Mouse (Mus musculus): ENCODE results near the gene Stk25. TPM values are rescaled to one million over a fixed set of nuclear protein-coding genes. Genes with fewer than 3 reads are reported as not detected.
A peak's percentile ranks its signal among the peaks of the same experiment; 100 is the strongest.

Gene Stk25
- polyA plus RNA-seq, 1 experiment from 2014 or later, result 133 TPM

GRCm38 (mm10) chr1:93635580-93636192, 22.8 kb downstream of the Stk25 start:
- H3K9me3 ChIP-seq (replicated peaks), result no peaks in the 10 kb centered on the region
- peaks cover 9% of the 10 kb centered on the region for H3K36me3 ChIP-seq
- peak overlapping the region; percentile 87 for H3K4me3 ChIP-seq
- peak overlapping the region; percentile 96 for H3K9ac ChIP-seq
- peak; percentile 97 for ATAC-seq (ENCODE audit: insufficient number of reproducible peaks, low FRiP score)
- no peaks in the 10 kb centered on the region for H3K27me3 ChIP-seq (replicated peaks)
- under 1% methylated on average over 44 of the region's 44 CpGs for WGBS
- peaks cover 27% of the 10 kb centered on the region for H3K4me1 ChIP-seq (replicated peaks)
- H3K4me2 ChIP-seq, result peak overlapping the region; percentile 91
- peak overlapping the region; percentile 87 for H3K27ac ChIP-seq (ENCODE audit: poor library complexity, severe bottlenecking)

GRCm38 (mm10) chr1:93635091-93635579, 23.3 kb downstream of the Stk25 start:
- 0% methylated on average over 58 of the region's 58 CpGs for WGBS
- no peaks in the 10 kb centered on the region for H3K9me3 ChIP-seq (replicated peaks)
- peak; percentile 60 for ATAC-seq (ENCODE audit: insufficient number of reproducible peaks, low FRiP score)
- H3K27ac ChIP-seq (ENCODE audit: poor library complexity, severe bottlenecking), result peak overlapping the region; percentile 87
- no peaks in the 10 kb centered on the region for H3K27me3 ChIP-seq (replicated peaks)
- peaks cover 30% of the 10 kb centered on the region for H3K4me1 ChIP-seq (replicated peaks)
- H3K9ac ChIP-seq, result peak overlapping the region; percentile 96
- H3K36me3 ChIP-seq, result peaks cover 14% of the 10 kb centered on the region
- peak overlapping the region; percentile 91 for H3K4me2 ChIP-seq
- peak overlapping the region; percentile 87 for H3K4me3 ChIP-seq

DNA sequence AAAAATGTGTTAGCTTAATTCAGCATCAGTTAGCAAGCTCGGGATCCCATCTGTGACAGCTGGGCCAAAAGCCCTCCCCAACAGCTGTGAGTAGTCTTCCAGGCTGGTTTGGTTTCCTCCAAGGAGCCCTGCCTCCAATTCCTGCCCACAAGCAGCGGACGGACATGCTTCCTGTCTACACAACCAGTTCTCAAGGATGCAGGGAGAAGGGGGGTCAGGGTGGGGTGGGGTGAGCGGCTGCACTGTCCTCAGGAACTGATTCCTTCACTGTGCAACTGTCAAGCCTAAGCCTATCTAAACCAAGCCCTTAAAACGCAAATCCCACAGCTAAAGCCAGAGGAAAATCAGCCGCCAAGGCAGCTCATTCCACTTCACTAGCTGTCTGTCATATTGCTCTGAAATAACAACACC, 24.0 kb downstream of the Stk25 start:
- ATAC-seq (ENCODE audit: insufficient number of reproducible peaks, low FRiP score), result peak; percentile 12; the same call in 1 of the 2 replicates
- Histone ChIP-seq H3K4me3 (peak overlapping the region; percentile 87), H3K36me3 (peaks cover 14% of the 10 kb centered on the region), H3K4me1 (replicated peaks) (peaks cover 30% of the 10 kb centered on the region), H3K9me3 (replicated peaks) (no peaks in the 10 kb centered on the region), H3K27ac (ENCODE audit: poor library complexity, severe bottlenecking) (peak overlapping the region; percentile 87), H3K27me3 (replicated peaks) (no peaks in the 10 kb centered on the region), H3K4me2 (peak overlapping the region; percentile 91), H3K9ac (peak overlapping the region; percentile 96)
- WGBS, result 2% methylated on average over 6 of the region's 6 CpGs

- Histone ChIP-seq H3K4me3 (no peak overlapping the region), H3K9me3 (replicated peaks) (no peaks in the 10 kb centered on the region), H3K9ac (no peak overlapping the region), H3K27me3 (replicated peaks) (no peaks in the 10 kb centered on the region), H3K27ac (ENCODE audit: poor library complexity, severe bottlenecking) (no peak overlapping the region), H3K36me3 (peaks cover 30% of the 10 kb centered on the region), H3K4me1 (replicated peaks) (peaks cover 30% of the 10 kb centered on the region), H3K4me2 (no peak overlapping the region)
- 73% methylated on average over 3 of the region's 3 CpGs for WGBS
- ATAC-seq (ENCODE audit: insufficient number of reproducible peaks, low FRiP score), result no peak
These were observed 25.7 kb downstream of the Stk25 start for GRCm38 (mm10) chr1:93632723-93633122.

DNA sequence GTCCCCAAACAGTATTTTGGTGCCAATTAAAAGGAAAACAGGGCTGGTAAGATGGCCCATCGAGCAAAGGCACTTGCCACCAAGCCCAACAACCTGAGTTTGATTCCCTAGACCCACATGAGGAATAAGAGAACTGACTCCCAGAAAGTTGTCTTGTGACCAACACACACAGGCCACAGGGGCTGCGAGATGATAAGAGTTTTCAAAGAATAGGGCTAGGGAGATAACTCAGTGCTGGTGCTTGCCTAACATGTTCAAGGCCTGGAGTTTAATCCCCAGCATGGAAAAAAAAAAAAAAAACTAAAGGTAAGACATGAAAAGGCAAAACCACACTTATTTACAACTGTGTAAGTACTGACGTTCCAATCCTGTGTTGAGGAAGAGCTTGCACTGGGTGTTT, 27.7 kb downstream of the Stk25 start:
- no peak overlapping the region for H3K4me3 ChIP-seq
- peaks cover 50% of the 10 kb centered on the region for H3K36me3 ChIP-seq
- no peak for ATAC-seq (ENCODE audit: insufficient number of reproducible peaks, low FRiP score)
- no peak overlapping the region for H3K4me2 ChIP-seq
- no peak overlapping the region for H3K9ac ChIP-seq
- no peaks in the 10 kb centered on the region for H3K27me3 ChIP-seq (replicated peaks)
- WGBS, result 76% methylated on average over 3 of the region's 3 CpGs
- peaks cover 30% of the 10 kb centered on the region for H3K4me1 ChIP-seq (replicated peaks)
- H3K9me3 ChIP-seq (replicated peaks), result no peaks in the 10 kb centered on the region
- no peak overlapping the region for H3K27ac ChIP-seq (ENCODE audit: poor library complexity, severe bottlenecking)

DNA sequence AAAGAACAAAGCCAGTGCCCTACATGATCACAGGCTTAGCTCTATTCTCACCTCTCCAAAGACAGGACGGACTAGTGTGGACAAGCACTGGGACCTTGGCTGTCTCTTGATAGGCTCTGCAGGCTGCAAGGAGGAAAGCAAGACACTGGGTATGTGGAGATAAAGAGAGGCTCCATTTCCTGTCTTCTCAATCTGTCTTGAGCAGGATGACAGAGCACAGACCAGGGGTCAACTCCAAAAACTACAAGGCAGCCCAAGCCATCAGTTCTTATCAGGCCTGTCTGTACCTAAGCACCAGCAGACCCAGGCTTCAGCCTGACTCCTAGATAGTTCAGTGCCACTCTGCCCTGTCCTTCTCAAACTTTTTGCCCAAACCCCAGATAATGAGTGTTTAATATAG, 34.0 kb downstream of the Stk25 start:
- no peak overlapping the region for H3K4me3 ChIP-seq
- WGBS, result 27% methylated on average over 1 of the region's 1 CpGs
- H3K9me3 ChIP-seq (replicated peaks), result no peaks in the 10 kb centered on the region
- H3K9ac ChIP-seq, result no peak overlapping the region
- H3K27ac ChIP-seq (ENCODE audit: poor library complexity, severe bottlenecking), result 0 out of 2 replicates have a peak overlapping the region, but pooled peaks have one; percentile 3
- H3K27me3 ChIP-seq (replicated peaks), result no peaks in the 10 kb centered on the region
- H3K36me3 ChIP-seq, result peaks cover 94% of the 10 kb centered on the region
- H3K4me2 ChIP-seq, result no peak overlapping the region
- peaks cover 16% of the 10 kb centered on the region for H3K4me1 ChIP-seq (replicated peaks)
- ATAC-seq (ENCODE audit: insufficient number of reproducible peaks, low FRiP score), result peak; percentile 34; the same call in 1 of the 2 replicates

DNA sequence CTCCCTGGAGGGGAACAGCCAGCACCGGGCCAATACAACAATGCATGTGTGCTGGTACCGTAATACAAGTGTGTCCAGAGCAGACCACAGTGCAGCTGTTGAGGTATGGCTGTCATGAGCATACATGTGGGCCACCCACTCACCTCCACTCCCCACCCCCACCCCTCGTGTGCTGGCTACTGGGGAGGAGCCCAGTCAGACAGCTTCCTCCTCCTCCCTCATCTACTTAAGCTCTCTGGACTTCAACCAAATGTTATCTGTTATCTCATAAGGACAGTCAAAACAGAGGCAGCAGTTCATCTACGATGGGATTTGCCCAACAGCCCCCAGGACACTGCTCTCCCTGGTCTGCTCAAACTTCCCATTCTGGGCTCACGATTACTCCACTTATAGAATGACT, 39.5 kb downstream of the Stk25 start:
- H3K27ac ChIP-seq (ENCODE audit: poor library complexity, severe bottlenecking), result no peak overlapping the region
- no peak overlapping the region for H3K4me2 ChIP-seq
- no peak for ATAC-seq (ENCODE audit: insufficient number of reproducible peaks, low FRiP score)
- 46% methylated on average over 5 of the region's 5 CpGs for WGBS
- no peaks in the 10 kb centered on the region for H3K9me3 ChIP-seq (replicated peaks)
- H3K9ac ChIP-seq, result no peak overlapping the region
- H3K4me1 ChIP-seq (replicated peaks), result peaks cover 12% of the 10 kb centered on the region
- H3K27me3 ChIP-seq (replicated peaks), result no peaks in the 10 kb centered on the region
- H3K36me3 ChIP-seq, result peaks cover 48% of the 10 kb centered on the region
- no peak overlapping the region for H3K4me3 ChIP-seq

DNA sequence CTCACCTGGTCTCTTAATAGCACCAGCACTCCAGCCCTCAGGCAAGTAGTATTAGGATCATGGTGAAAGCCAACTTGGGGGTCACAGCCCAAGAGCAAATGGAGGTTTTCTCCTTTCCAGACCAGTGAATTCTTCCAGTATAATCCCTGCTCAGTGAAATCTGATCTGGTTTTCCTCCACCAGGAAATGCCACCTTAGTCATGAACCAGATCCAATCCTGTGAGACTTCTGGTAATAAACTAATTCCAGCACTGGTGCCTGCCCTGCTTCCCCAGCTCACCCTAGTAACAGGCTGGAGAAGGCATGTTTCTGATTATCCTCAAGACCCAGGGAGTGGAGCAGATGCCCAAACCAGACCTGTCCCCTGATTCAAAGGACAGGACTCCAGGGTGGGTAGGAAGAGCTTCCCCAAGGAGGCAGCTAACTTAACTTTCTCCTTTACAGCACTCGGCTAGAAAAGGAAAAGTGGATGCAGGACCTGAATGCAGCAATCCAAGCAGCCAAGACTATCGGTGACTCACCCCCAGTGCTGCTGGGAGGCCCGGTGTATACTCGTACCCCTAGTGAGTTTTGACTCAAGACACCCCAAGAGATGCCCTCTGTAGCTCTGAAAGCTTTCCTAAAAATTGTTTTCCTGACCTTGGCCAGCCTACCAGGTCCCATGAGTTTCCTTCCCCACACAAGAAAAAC, 40.3 kb downstream of the Stk25 start:
- H3K4me2 ChIP-seq, result no peak overlapping the region
- no peaks in the 10 kb centered on the region for H3K9me3 ChIP-seq (replicated peaks)
- no peak for ATAC-seq (ENCODE audit: insufficient number of reproducible peaks, low FRiP score)
- peaks cover 40% of the 10 kb centered on the region for H3K36me3 ChIP-seq
- H3K27ac ChIP-seq (ENCODE audit: poor library complexity, severe bottlenecking), result no peak overlapping the region
- H3K4me1 ChIP-seq (replicated peaks), result peaks cover 12% of the 10 kb centered on the region
- no peaks in the 10 kb centered on the region for H3K27me3 ChIP-seq (replicated peaks)
- 82% methylated on average over 4 of the region's 4 CpGs for WGBS
- no peak overlapping the region for H3K4me3 ChIP-seq
- H3K9ac ChIP-seq, result no peak overlapping the region

- no peak for ATAC-seq (ENCODE audit: insufficient number of reproducible peaks, low FRiP score)
These were observed 48.7 kb downstream of the Stk25 start for GRCm38 (mm10) chr1:93609762-93610161.

GRCm38 (mm10) chr1:93608696-93609245, 49.7 kb downstream of the Stk25 start:
- Histone ChIP-seq H3K4me1 (replicated peaks) (0 out of 2 replicates have a peak, but pooled peaks cover 2% of the 10 kb centered on the region), H3K4me2 (no peak overlapping the region), H3K9me3 (replicated peaks) (peaks cover 4% of the 10 kb centered on the region), H3K4me3 (no peak overlapping the region), H3K36me3 (no peaks in the 10 kb centered on the region), H3K27me3 (replicated peaks) (no peaks in the 10 kb centered on the region), H3K27ac (ENCODE audit: poor library complexity, severe bottlenecking) (no peak overlapping the region), H3K9ac (no peak overlapping the region)
- ATAC-seq (ENCODE audit: insufficient number of reproducible peaks, low FRiP score), result no peak
- 71% methylated on average over 4 of the region's 4 CpGs for WGBS

More at GRCm38 (mm10) chr1:93609762-93610161, 48.7 kb downstream of the Stk25 start:
- no peaks in the 10 kb centered on the region for H3K27me3 ChIP-seq (replicated peaks)
- no peak overlapping the region for H3K4me2 ChIP-seq
- no peak overlapping the region for H3K9ac ChIP-seq
- 0 out of 2 replicates have a peak, but pooled peaks cover 2% of the 10 kb centered on the region for H3K4me1 ChIP-seq (replicated peaks)
- no peaks in the 10 kb centered on the region for H3K36me3 ChIP-seq
- no peak overlapping the region for H3K27ac ChIP-seq (ENCODE audit: poor library complexity, severe bottlenecking)
- 82% methylated on average over 8 of the region's 8 CpGs for WGBS
- H3K9me3 ChIP-seq (replicated peaks), result peaks cover 4% of the 10 kb centered on the region
- no peak overlapping the region for H3K4me3 ChIP-seq
